Comparison of ENCODE assay signal across 8 mouse cellular contexts in genomic region chr6:3425333-3425732, GRCm38 (mm10). TPM values are rescaled to one million over a fixed set of nuclear protein-coding genes. Genes with fewer than 3 reads are reported as not detected.
DNase-seq lines count a peak whose midpoint lies in the region; ATAC-seq and TF ChIP-seq lines count a peak whose summit lies in the region.
"Not testable (repeated sequence)": the region's sequence is repeated elsewhere in the genome, so short reads cannot be mapped to it uniquely, and the experiment has no call there.

No protein-coding gene starts in this region.

- not testable (repeated sequence) for TF ChIP-seq CTCF in lung, postnatal 0 days (IDR thresholded peaks at IDR 0.05)

- in situ Hi-C loops in ES-E14 (cut with MboI; ENCODE audit: low sequenced_read_pairs in 2 of 2, unreplicated experiment in 2 of 2) = not testable (repeated sequence)

- H3K27ac ChIP-seq in ES-E14 (ENCODE audit: insufficient read depth, low read depth, low read length, poor library complexity, severe bottlenecking) = peak overlapping the region; percentile 50; the same call in 1 of the 2 replicates
- not testable (repeated sequence) for H3K27ac ChIP-seq in kidney, embryonic 16.5 days (ENCODE audit: low read length); liver, embryonic 15.5 days (replicated peaks); lung, postnatal 0 days (ENCODE audit: low read length)

- not testable (repeated sequence) for H3K9ac ChIP-seq in ES-E14 (ENCODE audit: insufficient read depth, low read depth, low read length, poor library complexity, severe bottlenecking); kidney, embryonic 16.5 days (replicated peaks; ENCODE audit: low read length); liver, embryonic 15.5 days; lung, postnatal 0 days (replicated peaks; ENCODE audit: low read depth)

- H3K27me3 ChIP-seq in kidney, embryonic 16.5 days (ENCODE audit: insufficient read depth, low read length); liver, embryonic 15.5 days; lung, postnatal 0 days (replicated peaks; ENCODE audit: insufficient read depth, low read length): not testable (repeated sequence)

- not testable (repeated sequence) for DNase-seq in ES-E14 (ENCODE audit: low read depth, low spot score); lung, postnatal 0 days (ENCODE audit: low spot score)
- peak; percentile 51 for DNase-seq in kidney, adult 18-20 months
- DNase-seq in kidney, postnatal 4 days = peak; percentile 6 to 35
- peak; percentile 15 to 18 for DNase-seq in spleen, adult 18-20 months

- not testable (repeated sequence) for H3K36me3 ChIP-seq in ES-E14 (ENCODE audit: control insufficient read depth, insufficient read depth, low read length, poor library complexity, severe bottlenecking); kidney, embryonic 16.5 days (ENCODE audit: insufficient read depth, low read length); liver, embryonic 15.5 days (replicated peaks); lung, postnatal 0 days (ENCODE audit: insufficient read depth, low read length)

- not testable (repeated sequence) for H3K9me3 ChIP-seq in ES-E14 (ENCODE audit: control insufficient read depth, insufficient read depth, low read depth, low read length); kidney, embryonic 16.5 days (ENCODE audit: low read length); liver, embryonic 15.5 days (replicated peaks); lung, postnatal 0 days (ENCODE audit: low read length)

- H3K4me3 ChIP-seq in ES-E14 (ENCODE audit: insufficient read depth in 1 of 2, low read depth in 1 of 2, low read length in 2 of 2, poor library complexity in 1 of 2, severe bottlenecking in 1 of 2); kidney, embryonic 16.5 days (ENCODE audit: low read length); liver, embryonic 15.5 days (replicated peaks); lung, postnatal 0 days (ENCODE audit: low read depth, low read length): not testable (repeated sequence)

- not testable (repeated sequence) for TF ChIP-seq EP300 in lung, postnatal 0 days (IDR thresholded peaks at IDR 0.05)

- not testable (repeated sequence) for H3K4me1 ChIP-seq in ES-E14 (ENCODE audit: control insufficient read depth in 2 of 2, insufficient read depth in 2 of 2, low read length in 2 of 2, poor library complexity in 1 of 2); kidney, embryonic 16.5 days (ENCODE audit: insufficient read depth, low read length); liver, embryonic 15.5 days (replicated peaks); lung, postnatal 0 days (ENCODE audit: insufficient read depth, low read depth, low read length)

- peak; percentile 61 to 63 for ATAC-seq in hematopoietic stem cell, adult 5-6 weeks (replicated peaks in 1 of 2; ENCODE audit: insufficient read depth in 1 of 2, low FRiP score in 2 of 2, low TSS enrichment in 1 of 2, low read depth in 1 of 2, poor library complexity in 2 of 2, severe bottlenecking in 2 of 2)
- ATAC-seq in kidney, embryonic 16.5 days (ENCODE audit: low FRiP score, low TSS enrichment) = peak; percentile 96
- peak; percentile 61; the same call in 1 of the 2 replicates for ATAC-seq in liver, embryonic 15.5 days (ENCODE audit: insufficient read depth)
- ATAC-seq in lung, postnatal 0 days = peak; percentile 40; the same call in 1 of the 2 replicates

- not testable (repeated sequence) for H3K4me2 ChIP-seq in kidney, embryonic 16.5 days (replicated peaks; ENCODE audit: low read depth, low read length); liver, embryonic 15.5 days; lung, postnatal 0 days (replicated peaks; ENCODE audit: low read depth, low read length)

RNA-seq across cellular contexts. Expression of gene Samd9l, which starts 26.0 kb away (rescaled TPM):
- total RNA-seq in ES-E14 (2012; rRNA removed) = 1.6 and 1.9 TPM in 2 replicates
- total RNA-seq in hematopoietic stem cell, adult 5-6 weeks (2017) = 74.7 and 101 TPM in 2 replicates
- 10.8 and 12.1 TPM in 2 replicates for polyA plus RNA-seq in kidney, embryonic 16.5 days (2015; fragmentation: Nextera tagmentation; extraction: Ambion mirVana)
- 3.0 and 3.5 TPM in 2 replicates for polyA plus RNA-seq in liver, embryonic 15.5 days (2015; fragmentation: Nextera tagmentation; extraction: Ambion mirVana)
- 7.5 and 8.0 TPM in 2 replicates for polyA plus RNA-seq in lung, postnatal 0 days (2015; fragmentation: Nextera tagmentation; extraction: Ambion mirVana)

Comparison
In these comparisons a context has a peak if more than half of its experiments do, and no peak if none do; other contexts are left out.
1. ATAC-seq: peak in every context shown above with its lines; median percentile 96 in kidney, embryonic 16.5 days; 62 in hematopoietic stem cell, adult 5-6 weeks; 61 in liver, embryonic 15.5 days; 40 in lung, postnatal 0 days.